21 mouse cellular contexts compared by ENCODE assay signal in genomic region chr3:98851853-98852252, GRCm38 (mm10). TPM values are rescaled to one million over a fixed set of nuclear protein-coding genes. Genes with fewer than 3 reads are reported as not detected.
DNase-seq lines count a peak whose midpoint lies in the region.
"Had no signal": no experiment of that assay in that cellular context is flagged by ENCODE, and none has a peak within 500 bp of the region (broad histone marks: within the 10 kb centered on the region; RNA-seq: fewer than 3 reads in every experiment).

No protein-coding gene starts in this region.

- peak; percentile 54 for DNase-seq in adrenal gland, adult 2 months
- DNase-seq in adrenal gland, postnatal 14 days, result no peak
- DNase-seq in adrenal gland, postnatal 10 days, result peak; percentile 36
- DNase-seq in adrenal gland, postnatal 4 days (ENCODE audit: low spot score in 2 of 2), result no peak
- DNase-seq in adrenal gland, postnatal 36 days, result peak; percentile 41 to 49
- no peak for DNase-seq in thymus, postnatal 10 days (ENCODE audit: low spot score in 2 of 2)
- DNase-seq: cerebellum, adult 11-12 months; cerebellum, adult 2 months; cerebellum, adult 9-10 months; cerebellum, postnatal 10 days; cerebellum, postnatal 25 days; forebrain, postnatal 0 days had no signal

RNA-seq across cellular contexts. Expression of gene Hsd3b1, which starts 7.7 kb away (rescaled TPM):
- over 10,000 TPM; 12,384 to 13,319 TPM for total RNA-seq in adrenal gland, adult 2 months (2021)
- polyA plus RNA-seq in adrenal gland, adult 2 months (2012; rRNA removed), result 2,936 and 3,465 TPM in 2 replicates
- total RNA-seq in adrenal gland, postnatal 14 days (2021), result 6,308 and 6,460 TPM in 2 replicates
- total RNA-seq in adrenal gland, postnatal 10 days (2021), result 1,000 to 10,000 TPM; 4,410 to 4,611 TPM
- total RNA-seq in adrenal gland, postnatal 4 days (2021), result 1,000 to 10,000 TPM; 6,200 to 6,989 TPM
- over 10,000 TPM; 10,449 to 17,240 TPM for total RNA-seq in adrenal gland, postnatal 36 days (2021)
- total RNA-seq: forebrain, postnatal 0 days; MEL had no signal
- polyA plus RNA-seq: C2C12; cerebellum, adult 2 months; cortical plate, adult 2 months; embryonic facial prominence, embryonic 14.5 days; forebrain, embryonic 13.5 days; forebrain, embryonic 15.5 days; forebrain, postnatal 0 days had no signal

RNA-seq across cellular contexts. Expression of gene Hsd3b6, which starts 37.6 kb away (rescaled TPM):
- total RNA-seq in adrenal gland, adult 2 months (2021), result 100 to 1,000 TPM in 1 of 2 experiments, 10 to 100 TPM in 1; 75.9 to 236 TPM
- polyA plus RNA-seq in adrenal gland, adult 2 months (2012; rRNA removed), result 25.3 and 27.1 TPM in 2 replicates
- 47.6 and 62.0 TPM in 2 replicates for total RNA-seq in adrenal gland, postnatal 14 days (2021)
- 10 to 100 TPM; 37.2 to 39.7 TPM for total RNA-seq in adrenal gland, postnatal 10 days (2021)
- total RNA-seq in adrenal gland, postnatal 4 days (2021), result 10 to 100 TPM; 44.4 to 46.4 TPM
- total RNA-seq in adrenal gland, postnatal 36 days (2021), result 100 to 1,000 TPM in 1 of 2 experiments, 10 to 100 TPM in 1; 71.8 to 159 TPM
- total RNA-seq: ES-E14; forebrain, postnatal 0 days; MEL had no signal
- polyA plus RNA-seq: C2C12; cerebellum, adult 2 months; cortical plate, adult 2 months had no signal

RNA-seq across cellular contexts. Expression of gene Hao2, which starts 41.2 kb away (rescaled TPM):
- total RNA-seq in adrenal gland, adult 2 months (2021), result 100 to 1,000 TPM; 211 to 479 TPM
- 8.8 and 10.9 TPM in 2 replicates for polyA plus RNA-seq in adrenal gland, adult 2 months (2012; rRNA removed)
- 200 and 208 TPM in 2 replicates for total RNA-seq in adrenal gland, postnatal 14 days (2021)
- total RNA-seq in adrenal gland, postnatal 10 days (2021), result 100 to 1,000 TPM; 106 to 158 TPM
- total RNA-seq in adrenal gland, postnatal 4 days (2021), result 100 to 1,000 TPM in 1 of 2 experiments, 10 to 100 TPM in 1; 93.8 to 102 TPM
- 100 to 1,000 TPM; 332 to 351 TPM for total RNA-seq in adrenal gland, postnatal 36 days (2021)
- total RNA-seq: ES-E14; forebrain, postnatal 0 days; MEL had no signal
- polyA plus RNA-seq: C2C12; cerebellum, adult 2 months; cortical plate, adult 2 months; embryonic facial prominence, embryonic 10.5 days; embryonic facial prominence, embryonic 14.5 days; forebrain, embryonic 11.5 days; forebrain, embryonic 15.5 days; forebrain, postnatal 0 days had no signal

Comparison
In these comparisons a context has a peak if more than half of its experiments do, and no peak if none do; other contexts are left out.
1. DNase-seq: peak in adrenal gland, adult 2 months (single experiment), adrenal gland, postnatal 10 days (single experiment) and adrenal gland, postnatal 36 days (2 of 2); none in adrenal gland, postnatal 14 days (single experiment), adrenal gland, postnatal 4 days (0 of 2) and thymus, postnatal 10 days (0 of 2).